Mouse (Mus musculus) brain, adult 2 months (tissue): ENCODE data around the gene Foxm1.
"Not testable (repeated sequence)": the region's sequence is repeated elsewhere in the genome, so short reads cannot be mapped to it uniquely, and the experiment has no call there.

Experiments used
- DNase-seq: peaks from one replicate; pipeline ENCODE4 v3.0.0; 2011; ENCODE audit warnings: low read depth, low spot score

The Foxm1 gene

GRCm38 (mm10) chr6:128376371-128377085 lies 13.8 kb downstream of the Foxm1 start:
- no peak for DNase-seq

- no peak for DNase-seq
Observed at GRCm38 (mm10) chr6:128379636-128380035, 16.9 kb downstream of the Foxm1 start.

- not testable (repeated sequence) for DNase-seq
Observed at GRCm38 (mm10) chr6:128380594-128381167, 17.9 kb downstream of the Foxm1 start.

- DNase-seq: no peak
Observed at GRCm38 (mm10) chr6:128381254-128381653, 18.5 kb downstream of the Foxm1 start.

GRCm38 (mm10) chr6:128383752-128384151 lies 21.0 kb downstream of the Foxm1 start:
- DNase-seq: no peak

GRCm38 (mm10) chr6:128385026-128385425 lies 22.3 kb downstream of the Foxm1 start:
- no peak for DNase-seq

GRCm38 (mm10) chr6:128389185-128389584 lies 26.4 kb downstream of the Foxm1 start:
- DNase-seq: no peak

GRCm38 (mm10) chr6:128390683-128391082 lies 27.9 kb downstream of the Foxm1 start:
- DNase-seq: no peak

- peak; percentile 42 for DNase-seq
Observed at GRCm38 (mm10) chr6:128397574-128398261, 35.0 kb downstream of the Foxm1 start.

- no peak for DNase-seq
Observed at GRCm38 (mm10) chr6:128398996-128399395, 36.2 kb downstream of the Foxm1 start, which contains the start of gene Nrip2. Nrip2 (plus strand) TSS chr6:128399296.

GRCm38 (mm10) chr6:128399421-128400185 lies 36.8 kb downstream of the Foxm1 start:
- DNase-seq: peak; percentile 81

GRCm38 (mm10) chr6:128404708-128405107 lies 41.9 kb downstream of the Foxm1 start:
- DNase-seq: no peak

- DNase-seq: no peak
Observed at GRCm38 (mm10) chr6:128408544-128409125, 45.9 kb downstream of the Foxm1 start.

GRCm38 (mm10) chr6:128410305-128410704 lies 47.5 kb downstream of the Foxm1 start:
- peak; percentile 52 for DNase-seq

GRCm38 (mm10) chr6:128411115-128411514 lies 48.3 kb downstream of the Foxm1 start:
- DNase-seq: peak; percentile 85

GRCm38 (mm10) chr6:128416169-128416568 lies 53.4 kb downstream of the Foxm1 start:
- DNase-seq: no peak

- no peak for DNase-seq
Observed at GRCm38 (mm10) chr6:128418076-128418475, 55.3 kb downstream of the Foxm1 start.

GRCm38 (mm10) chr6:128421036-128421435 lies 58.3 kb downstream of the Foxm1 start:
- peak; percentile 78 for DNase-seq

GRCm38 (mm10) chr6:128421480-128421879 lies 58.7 kb downstream of the Foxm1 start:
- DNase-seq: no peak

GRCm38 (mm10) chr6:128423496-128424268 lies 60.9 kb downstream of the Foxm1 start:
- no peak for DNase-seq
